Mouse (Mus musculus) forebrain, embryonic 15.5 days (tissue): ENCODE measurements at regions not wholly inside any gene's neighbourhood (a gene's known extent, or its start where the extent isn't known, plus 50 kb on each side); places are given as distances from the start of the nearest gene placed in this dataset.

ENCODE experiments used
- ATAC-seq: fragments of 200-750 bp; cut with Nextera tagmentation; replicated peaks from 2 replicates; pipeline ENCODE4 v1.8.0; 2017; ENCODE audit warnings: mild to moderate bottlenecking, moderate TSS enrichment, moderate library complexity
- H3K27ac ChIP-seq: fragments of 300-500 bp; sonication (generic); replicated peaks from 2 replicates; pipeline ENCODE4 v1.5.1; 2015; ENCODE audit warnings: mild to moderate bottlenecking, inconsistent platforms
- H3K27me3 ChIP-seq: fragments of 300-500 bp; sonication (generic); 2 replicates; pipeline ENCODE4 v1.6.1; 2015; ENCODE audit warnings: inconsistent platforms
- H3K36me3 ChIP-seq: fragments of 300-500 bp; sonication (generic); 2 replicates; pipeline ENCODE4 v1.6.1; 2015; ENCODE audit warnings: mild to moderate bottlenecking, inconsistent platforms
- H3K4me1 ChIP-seq: fragments of 300-500 bp; sonication (generic); 2 replicates; pipeline ENCODE4 v1.6.1; 2015; ENCODE audit warnings: inconsistent platforms
- H3K4me2 ChIP-seq: fragments of 300-500 bp; sonication (generic); replicated peaks from 2 replicates; pipeline ENCODE4 v1.6.1; 2015; ENCODE audit warnings: mild to moderate bottlenecking, inconsistent platforms
- H3K4me3 ChIP-seq: fragments of 300-500 bp; sonication (generic); 2 replicates; pipeline ENCODE4 v1.5.1; 2015; ENCODE audit warnings: mild to moderate bottlenecking, inconsistent platforms
- H3K9ac ChIP-seq: fragments of 300-500 bp; sonication (generic); replicated peaks from 2 replicates; pipeline ENCODE4 v1.6.1; 2015; ENCODE audit warnings: mild to moderate bottlenecking, inconsistent platforms
- H3K9me3 ChIP-seq: fragments of 300-500 bp; sonication (generic); 2 replicates; pipeline ENCODE4 v1.6.1; 2016; ENCODE audit warnings: inconsistent platforms
- WGBS: fragments of 180-500 bp; shearing (Covaris S2); methylation state at CpG from one replicate; pipeline ENCODE4 v1.1.7; 2015; ENCODE audit warnings: mixed read lengths; 5-methylcytosine and 5-hydroxymethylcytosine counted together

DNA sequence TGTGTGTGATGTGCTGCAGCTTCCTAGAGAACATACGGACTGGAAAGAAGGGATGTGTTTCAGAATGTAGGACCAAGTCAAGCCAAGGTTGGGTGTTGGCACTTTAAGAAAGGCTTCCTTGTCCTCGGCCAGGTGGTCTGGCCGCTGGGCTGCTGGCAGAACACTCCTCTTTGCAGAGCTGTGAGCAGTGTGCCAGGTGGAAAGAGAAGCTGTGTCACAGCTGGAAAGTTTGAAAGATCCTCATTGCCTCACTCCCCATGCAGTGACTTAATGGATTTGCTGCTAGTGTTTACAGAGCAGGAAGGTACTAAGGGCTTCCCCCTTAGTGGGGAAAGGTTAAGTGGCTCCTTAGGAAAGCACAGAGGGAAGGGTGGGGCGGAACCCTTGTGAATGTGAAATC, 269.2 kb upstream of the Ptger4 start:
- ATAC-seq, result no peak
- H3K9me3 ChIP-seq, result no peaks in the 10 kb centered on the region
- H3K4me2 ChIP-seq, result no peak overlapping the region
- no peak overlapping the region for H3K27ac ChIP-seq
- no peaks in the 10 kb centered on the region for H3K36me3 ChIP-seq
- WGBS, result 64% methylated on average over 4 of the region's 4 CpGs
- H3K4me3 ChIP-seq, result no peak overlapping the region
- H3K4me1 ChIP-seq, result no peaks in the 10 kb centered on the region
- no peaks in the 10 kb centered on the region for H3K27me3 ChIP-seq
- no peak overlapping the region for H3K9ac ChIP-seq

DNA sequence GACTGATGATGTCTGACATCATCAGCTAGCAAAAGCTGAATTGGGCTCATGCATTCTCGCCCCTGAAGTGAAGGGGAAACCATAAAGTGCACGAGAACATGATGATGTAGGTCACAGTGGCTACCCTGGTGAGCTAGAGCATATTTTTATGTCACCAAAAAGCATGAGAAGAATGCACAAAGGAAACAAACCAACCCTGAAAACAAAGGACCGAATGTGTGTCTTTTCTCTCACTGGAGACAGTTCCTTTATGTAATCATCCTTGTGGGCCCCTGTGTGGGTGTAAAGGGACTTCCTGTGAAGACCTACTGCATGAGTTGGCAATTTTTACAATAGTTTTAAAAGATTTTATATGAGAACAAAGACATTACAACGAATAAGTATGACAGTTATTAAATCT, 270.2 kb upstream of the Ptger4 start:
- WGBS, result 59% methylated on average over 4 of the region's 4 CpGs
- Histone ChIP-seq H3K27ac (no peak overlapping the region), H3K4me2 (no peak overlapping the region), H3K9me3 (no peaks in the 10 kb centered on the region), H3K4me1 (no peaks in the 10 kb centered on the region), H3K9ac (no peak overlapping the region), H3K36me3 (no peaks in the 10 kb centered on the region), H3K27me3 (no peaks in the 10 kb centered on the region), H3K4me3 (no peak overlapping the region)
- no peak for ATAC-seq

DNA sequence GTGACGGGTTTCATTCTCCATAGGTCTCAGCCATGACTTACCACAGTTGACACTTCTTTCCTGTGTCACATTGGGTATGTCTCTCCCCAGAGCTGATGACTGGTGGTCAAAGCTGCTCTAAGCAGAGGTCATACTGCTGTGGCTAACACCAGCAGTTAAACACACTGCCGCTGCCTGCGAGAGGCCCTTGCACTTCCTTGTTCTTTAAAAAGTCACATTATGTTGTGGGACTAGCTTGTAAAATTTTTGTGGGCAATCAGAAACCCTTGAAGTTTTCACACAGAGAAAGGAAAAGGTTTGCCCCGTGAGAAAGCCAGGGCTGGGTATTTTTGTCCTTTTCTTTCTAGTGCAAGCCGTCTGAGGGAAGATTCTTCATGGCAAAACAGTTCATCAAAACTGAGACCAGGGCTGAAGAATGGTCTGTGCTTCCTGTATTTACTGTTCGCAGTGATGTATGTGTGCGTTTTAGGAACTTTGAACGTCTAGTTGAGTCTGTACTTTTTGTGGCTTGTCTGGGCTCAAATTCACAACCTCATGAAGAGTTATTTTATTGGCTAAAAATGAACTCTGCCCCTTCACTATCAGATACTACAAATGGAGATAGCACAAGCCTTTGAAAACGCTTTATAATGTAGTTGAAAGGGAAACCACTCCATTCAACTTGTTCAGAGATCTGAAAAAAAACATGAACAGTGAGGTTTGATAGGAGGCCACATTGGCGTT, 273.4 kb upstream of the Ptger4 start:
- H3K4me2 ChIP-seq, result no peak overlapping the region
- ATAC-seq, result no peak
- no peak overlapping the region for H3K4me3 ChIP-seq
- H3K9me3 ChIP-seq, result no peaks in the 10 kb centered on the region
- H3K27me3 ChIP-seq, result no peaks in the 10 kb centered on the region
- H3K27ac ChIP-seq, result no peak overlapping the region
- no peaks in the 10 kb centered on the region for H3K4me1 ChIP-seq
- 86% methylated on average over 10 of the region's 10 CpGs for WGBS
- H3K9ac ChIP-seq, result no peak overlapping the region
- H3K36me3 ChIP-seq, result no peaks in the 10 kb centered on the region

DNA sequence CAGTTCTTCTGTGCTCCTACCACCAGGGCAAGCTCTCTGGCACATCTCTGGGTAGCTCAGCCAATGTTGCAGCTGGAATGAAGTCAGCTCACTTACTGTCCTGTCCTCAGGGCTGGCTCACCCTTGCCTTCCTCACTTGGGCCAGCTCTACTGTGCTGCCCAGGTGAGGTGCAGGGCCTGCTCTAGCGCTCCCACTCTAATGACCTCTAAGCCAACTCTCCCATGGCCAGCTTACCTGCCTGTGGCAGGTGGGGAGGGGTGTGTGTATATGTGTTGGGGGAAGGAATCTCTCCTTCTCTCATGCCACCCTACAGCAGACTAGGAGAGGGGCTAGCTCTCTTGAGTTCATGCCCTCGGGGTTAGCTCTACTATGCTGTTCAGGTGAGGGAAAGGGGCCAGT, 275.6 kb upstream of the Ptger4 start:
- no peak overlapping the region for H3K4me3 ChIP-seq

DNA sequence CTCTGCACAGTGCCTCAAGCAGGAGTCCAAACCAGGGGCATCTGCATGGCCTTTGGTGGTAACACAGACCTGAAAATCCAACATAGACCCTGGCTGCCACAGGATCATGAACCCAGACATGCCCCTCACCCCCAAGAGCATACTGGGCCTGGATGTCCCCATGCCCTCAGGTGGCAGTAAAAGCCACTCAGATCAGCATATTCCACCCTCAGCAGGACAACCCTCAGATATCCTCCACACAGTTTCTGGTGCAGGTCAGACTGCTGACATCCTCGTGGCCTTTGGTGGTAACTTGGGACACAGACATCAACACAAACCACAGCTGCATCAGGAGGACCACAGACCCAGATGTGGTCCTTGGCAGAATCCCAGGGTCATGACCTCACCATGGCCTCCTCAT, 276.0 kb upstream of the Ptger4 start:
- Histone ChIP-seq H3K9ac (no peak overlapping the region), H3K27me3 (no peaks in the 10 kb centered on the region), H3K27ac (no peak overlapping the region), H3K4me3 (no peak overlapping the region), H3K4me1 (no peaks in the 10 kb centered on the region), H3K36me3 (no peaks in the 10 kb centered on the region), H3K9me3 (no peaks in the 10 kb centered on the region), H3K4me2 (no peak overlapping the region)
- WGBS, result 90% methylated on average over 1 of the region's 1 CpGs
- no peak for ATAC-seq

More for the DNA sequence above, 275.6 kb upstream of the Ptger4 start:
- Histone ChIP-seq H3K9ac (no peak overlapping the region), H3K4me2 (no peak overlapping the region), H3K36me3 (no peaks in the 10 kb centered on the region), H3K27ac (no peak overlapping the region), H3K9me3 (no peaks in the 10 kb centered on the region), H3K27me3 (no peaks in the 10 kb centered on the region), H3K4me1 (no peaks in the 10 kb centered on the region)
- ATAC-seq, result no peak; the same call in 1 of the 2 replicates
- 91% methylated on average over 2 of the region's 2 CpGs for WGBS

DNA sequence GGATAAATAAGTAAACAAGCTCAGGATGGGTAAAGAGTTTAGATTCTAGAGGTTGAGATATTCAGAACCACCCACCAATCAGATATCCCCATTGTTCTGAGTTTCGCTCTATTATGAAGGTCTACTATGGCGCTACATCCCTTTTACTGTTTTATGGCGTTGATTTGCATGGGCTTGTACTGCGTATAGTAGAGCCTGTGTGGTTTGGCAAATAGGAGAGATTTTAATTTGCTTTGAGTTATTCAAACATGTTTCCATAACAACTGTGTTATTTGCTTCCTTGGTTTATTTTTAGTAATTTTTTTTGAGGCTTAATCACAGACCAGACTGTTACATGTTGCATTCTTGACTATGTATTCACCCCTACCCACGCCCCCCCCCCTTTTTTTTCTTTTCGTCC, 284.6 kb upstream of the Ptger4 start:
- H3K36me3 ChIP-seq, result no peaks in the 10 kb centered on the region
- no peaks in the 10 kb centered on the region for H3K4me1 ChIP-seq
- peak; percentile 41; the same call in 1 of the 2 replicates for ATAC-seq
- H3K27me3 ChIP-seq, result no peaks in the 10 kb centered on the region
- H3K9me3 ChIP-seq, result no peaks in the 10 kb centered on the region
- no peak overlapping the region for H3K4me3 ChIP-seq
- no peak overlapping the region for H3K27ac ChIP-seq
- no peak overlapping the region for H3K9ac ChIP-seq
- H3K4me2 ChIP-seq, result no peak overlapping the region
- 80% methylated on average over 6 of the region's 6 CpGs for WGBS

DNA sequence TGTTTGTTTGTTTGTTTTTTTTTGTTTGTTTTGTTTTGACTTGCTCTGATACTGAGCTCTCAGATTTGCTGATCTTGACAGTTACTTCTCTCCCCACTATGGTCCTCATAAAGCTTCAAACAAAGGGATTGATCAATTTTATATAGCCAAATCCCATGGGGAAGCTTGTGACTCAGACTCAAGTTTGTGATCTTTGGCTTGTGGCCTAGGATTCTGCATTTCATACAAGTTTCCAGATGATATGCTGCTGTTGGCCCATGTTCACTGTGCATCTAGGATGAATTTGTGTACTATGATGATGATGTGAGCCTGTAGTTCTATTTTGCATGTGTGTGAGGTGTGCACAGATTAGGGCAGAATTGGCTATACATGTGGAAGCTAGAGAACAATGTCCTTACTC, 289.7 kb upstream of the Ptger4 start:
- no peak overlapping the region for H3K9ac ChIP-seq
- no peak for ATAC-seq
- no peak overlapping the region for H3K4me2 ChIP-seq
- H3K36me3 ChIP-seq, result no peaks in the 10 kb centered on the region
- no peaks in the 10 kb centered on the region for H3K4me1 ChIP-seq
- no peaks in the 10 kb centered on the region for H3K27me3 ChIP-seq
- H3K9me3 ChIP-seq, result no peaks in the 10 kb centered on the region
- no peak overlapping the region for H3K27ac ChIP-seq
- no peak overlapping the region for H3K4me3 ChIP-seq

DNA sequence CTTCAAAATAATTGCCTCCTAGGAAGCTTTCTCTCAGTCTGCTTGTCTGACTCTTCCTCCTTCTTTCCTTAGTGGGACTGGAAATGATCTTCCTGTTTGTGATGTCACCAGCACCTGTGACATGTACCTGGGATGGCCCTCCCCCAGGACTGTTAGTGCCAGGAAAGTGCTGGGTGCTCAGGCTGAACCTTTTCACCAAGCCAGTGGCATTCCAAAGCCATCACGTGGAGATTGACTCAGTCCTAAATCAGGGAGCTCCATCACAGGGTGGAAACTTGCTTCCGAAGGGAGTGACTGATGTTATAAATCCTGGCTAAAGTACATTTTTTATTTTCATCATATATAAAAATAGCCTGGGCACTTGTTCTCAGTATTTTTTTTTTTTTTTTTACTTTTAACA, 293.4 kb upstream of the Ptger4 start:
- Histone ChIP-seq H3K27ac (no peak overlapping the region), H3K9me3 (no peaks in the 10 kb centered on the region), H3K4me1 (no peaks in the 10 kb centered on the region), H3K4me2 (no peak overlapping the region), H3K9ac (no peak overlapping the region), H3K36me3 (no peaks in the 10 kb centered on the region), H3K27me3 (no peaks in the 10 kb centered on the region), H3K4me3 (no peak overlapping the region)
- 75% methylated on average over 2 of the region's 2 CpGs for WGBS
- ATAC-seq, result no peak

DNA sequence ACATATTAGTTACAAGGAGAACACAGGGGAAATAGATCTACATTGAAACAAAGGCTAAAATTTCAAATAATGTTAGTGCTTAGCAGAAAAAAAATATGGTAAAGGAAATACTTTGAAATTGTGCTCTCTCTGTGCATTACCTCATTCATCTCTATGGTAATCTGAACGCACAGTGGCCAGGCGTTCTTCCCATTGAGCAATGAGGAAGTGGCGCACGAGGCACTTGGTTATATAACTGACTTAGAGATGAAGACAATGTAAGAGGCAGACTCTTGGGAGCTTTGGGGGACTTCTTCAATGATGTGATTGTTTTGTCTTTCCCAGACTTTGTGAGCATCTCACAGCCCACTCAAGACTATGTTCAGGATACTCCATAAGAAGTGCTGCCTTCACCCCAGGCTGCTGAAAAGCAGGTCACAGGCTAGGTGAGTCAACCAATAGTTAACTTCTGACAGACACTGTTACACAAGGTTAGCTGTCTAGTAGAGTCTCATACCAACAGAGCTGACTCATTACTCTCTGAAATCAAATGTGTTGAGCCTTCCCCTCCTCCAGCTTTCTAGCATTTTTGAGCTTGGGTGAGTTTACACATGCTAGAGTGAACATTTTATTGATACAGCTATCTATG, 295.4 kb upstream of the Ptger4 start:
- no peak overlapping the region for H3K9ac ChIP-seq
- H3K4me3 ChIP-seq, result no peak overlapping the region
- no peaks in the 10 kb centered on the region for H3K4me1 ChIP-seq
- no peak overlapping the region for H3K4me2 ChIP-seq
- H3K27me3 ChIP-seq, result no peaks in the 10 kb centered on the region
- no peak for ATAC-seq
- WGBS, result 94% methylated on average over 4 of the region's 4 CpGs
- no peaks in the 10 kb centered on the region for H3K9me3 ChIP-seq
- H3K36me3 ChIP-seq, result no peaks in the 10 kb centered on the region
- H3K27ac ChIP-seq, result no peak overlapping the region

DNA sequence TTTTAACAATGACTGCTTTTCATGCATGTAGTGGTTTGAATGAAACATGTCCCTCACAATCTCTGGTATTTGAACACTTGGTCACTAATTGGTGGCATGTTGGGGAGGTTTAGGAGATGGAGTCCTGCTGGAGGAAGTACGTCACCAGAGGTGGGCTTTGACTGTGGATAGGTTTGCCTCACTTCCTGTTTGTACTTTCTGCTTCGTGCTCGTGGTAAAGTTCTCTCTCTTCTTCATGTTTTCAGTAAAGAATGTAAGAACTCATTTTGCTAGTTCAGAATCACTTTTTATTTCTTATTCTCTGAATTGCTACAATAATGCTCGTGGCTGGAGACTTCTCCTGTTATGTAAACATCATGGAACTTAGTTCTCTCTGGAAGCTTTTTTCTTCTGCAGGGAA, 310.5 kb upstream of the Ptger4 start:
- no peak for ATAC-seq
- Histone ChIP-seq H3K4me2 (no peak overlapping the region), H3K36me3 (no peaks in the 10 kb centered on the region), H3K4me1 (no peaks in the 10 kb centered on the region), H3K9me3 (no peaks in the 10 kb centered on the region), H3K9ac (no peak overlapping the region), H3K4me3 (no peak overlapping the region), H3K27me3 (no peaks in the 10 kb centered on the region), H3K27ac (no peak overlapping the region)
- 81% methylated on average over 4 of the region's 4 CpGs for WGBS

DNA sequence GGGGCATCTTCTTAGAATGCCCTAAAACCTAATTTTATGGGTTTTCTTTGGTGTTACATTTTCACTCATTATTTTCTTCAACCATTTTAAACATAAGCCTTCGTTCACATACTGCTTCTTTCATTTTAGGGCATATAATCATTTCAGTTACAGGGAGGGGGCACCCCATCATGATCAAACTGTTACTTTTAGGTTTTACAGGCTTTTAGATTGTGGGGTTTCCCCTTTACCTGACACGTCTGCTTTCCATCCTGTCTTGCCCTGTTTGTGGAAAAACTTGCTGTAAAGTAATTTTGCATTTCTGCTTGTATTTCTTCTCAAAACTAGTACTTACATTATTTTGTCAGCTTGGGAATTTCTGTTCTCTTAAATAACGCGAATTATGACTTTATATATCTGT, 310.9 kb upstream of the Ptger4 start:
- Histone ChIP-seq H3K27ac (no peak overlapping the region), H3K9me3 (no peaks in the 10 kb centered on the region), H3K36me3 (no peaks in the 10 kb centered on the region), H3K4me3 (no peak overlapping the region), H3K4me2 (no peak overlapping the region), H3K27me3 (no peaks in the 10 kb centered on the region), H3K9ac (no peak overlapping the region), H3K4me1 (no peaks in the 10 kb centered on the region)
- 83% methylated on average over 4 of the region's 4 CpGs for WGBS
- no peak for ATAC-seq

DNA sequence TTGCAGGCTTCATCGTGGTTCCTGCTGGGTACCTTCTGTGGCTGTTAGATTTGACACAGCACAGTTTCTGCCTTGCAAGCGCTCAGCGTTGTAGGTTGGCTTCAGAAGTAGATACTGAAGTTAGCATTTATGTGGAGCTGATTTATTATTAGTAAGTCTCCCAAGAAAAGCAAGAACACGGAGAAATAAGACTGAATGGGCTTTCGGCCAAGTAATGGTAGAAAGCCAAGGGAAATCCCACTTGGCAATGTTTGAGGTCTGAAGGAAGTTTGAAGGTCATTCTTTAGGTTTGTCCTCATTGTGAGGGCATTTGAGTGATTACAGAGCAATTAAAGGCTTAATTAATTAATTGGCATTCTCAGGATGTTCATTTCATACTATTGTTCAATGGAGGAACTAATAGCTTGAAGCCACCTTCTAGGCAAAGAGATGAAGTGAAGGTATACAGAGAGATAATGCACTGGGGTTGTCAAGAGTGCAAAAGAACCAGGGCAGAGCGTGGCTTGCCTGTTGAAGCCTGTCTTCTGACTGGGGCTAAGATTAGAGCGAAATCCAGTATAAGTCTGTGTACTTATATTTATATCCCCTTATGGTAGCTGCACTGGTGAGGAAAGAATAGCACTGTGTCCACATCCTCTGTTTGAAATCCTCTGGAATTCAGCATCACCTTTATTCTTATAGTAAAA, 311.5 kb upstream of the Ptger4 start:
- no peaks in the 10 kb centered on the region for H3K9me3 ChIP-seq
- no peak overlapping the region for H3K9ac ChIP-seq
- H3K27ac ChIP-seq, result no peak overlapping the region
- H3K4me1 ChIP-seq, result no peaks in the 10 kb centered on the region
- no peak for ATAC-seq
- WGBS, result 70% methylated on average over 7 of the region's 7 CpGs
- no peak overlapping the region for H3K4me3 ChIP-seq
- H3K27me3 ChIP-seq, result no peaks in the 10 kb centered on the region
- H3K4me2 ChIP-seq, result no peak overlapping the region
- no peaks in the 10 kb centered on the region for H3K36me3 ChIP-seq
